Mouse (Mus musculus) heart, postnatal 0 days (tissue): ENCODE data around the gene AI597479. TPM values are rescaled to one million over a fixed set of nuclear protein-coding genes. Genes with fewer than 3 reads are reported as not detected.
"Not testable (repeated sequence)": the region's sequence is repeated elsewhere in the genome, so short reads cannot be mapped to it uniquely, and the experiment has no call there.

Experiments used
- ATAC-seq: fragments of 200-750 bp; cut with Nextera tagmentation; 2 replicates; pipeline ENCODE4 v1.8.0; 2017; ENCODE audit warnings: low read depth, moderate number of reproducible peaks, moderate library complexity; ENCODE audit not compliant: insufficient read depth
- DNase-seq: peaks from one replicate; pipeline ENCODE4 v3.0.0-alpha.2; 2016; ENCODE audit warnings: low spot score
- H3K27ac ChIP-seq: fragments of 300-500 bp; sonication (generic); 2 replicates; pipeline ENCODE4 v1.5.1; 2014; ENCODE audit warnings: low read depth, mild to moderate bottlenecking
- H3K27me3 ChIP-seq: fragments of 300-500 bp; sonication (generic); 2 replicates; pipeline ENCODE4 v1.6.1; 2014; ENCODE audit warnings: low read length, mixed read lengths; ENCODE audit not compliant: control insufficient read depth, insufficient read depth
- H3K36me3 ChIP-seq: fragments of 300-500 bp; sonication (generic); replicated peaks from 2 replicates; pipeline ENCODE4 v1.6.1; 2014; ENCODE audit warnings: low read length, mixed read lengths; ENCODE audit not compliant: control insufficient read depth, insufficient read depth
- H3K4me1 ChIP-seq: fragments of 300-500 bp; sonication (generic); 2 replicates; pipeline ENCODE4 v1.6.1; 2014; ENCODE audit warnings: antibody characterized with exemption; ENCODE audit not compliant: control insufficient read depth, insufficient read depth
- H3K4me2 ChIP-seq: fragments of 300-500 bp; sonication (generic); 2 replicates; pipeline ENCODE4 v1.6.1; 2014; ENCODE audit warnings: low read depth, mild to moderate bottlenecking, low read length, moderate library complexity
- H3K4me3 ChIP-seq: fragments of 300-500 bp; sonication (generic); 2 replicates; pipeline ENCODE4 v1.5.1; 2014; ENCODE audit warnings: low read depth, low read length
- H3K9ac ChIP-seq: fragments of 300-500 bp; sonication (generic); replicated peaks from 2 replicates; pipeline ENCODE4 v1.6.1; 2014; ENCODE audit warnings: low read depth, low read length, mixed read lengths
- H3K9me3 ChIP-seq: fragments of 300-500 bp; sonication (generic); replicated peaks from 2 replicates; pipeline ENCODE4 v1.6.1; 2016; ENCODE audit warnings: low read length; ENCODE audit not compliant: control insufficient read depth
- CTCF ChIP-seq: IDR thresholded peaks from 2 replicates; pipeline ENCODE4 v1.5.1; 2016; ENCODE audit warnings: antibody characterized with exemption, control low read depth, low read depth
- EP300 ChIP-seq: IDR thresholded peaks from 2 replicates; pipeline ENCODE4 v1.6.1; 2016; ENCODE audit warnings: antibody characterized with exemption, low read depth
- WGBS: fragments of 180-500 bp; shearing (Covaris S2); extraction: QIAGEN DNeasy Blood & Tissue Kit; methylation state at CpG from one replicate; pipeline ENCODE4 v1.1.7; 2014; 5-methylcytosine and 5-hydroxymethylcytosine counted together
- polyA plus RNA-seq: library from polyadenylated mRNA; unstranded; fragments of >200 nt; fragmentation: Nextera tagmentation; extraction: Ambion mirVana; gene quantifications from 2 replicates; pipeline ENCODE4 v1.2.1, GENCODE M21; 2015
- total RNA-seq: library from RNA; depleted of rRNA; stranded (reverse); fragments of >200 nt; gene quantifications from 2 replicates; pipeline ENCODE4 v1.2.3, GENCODE M21; 2014; ENCODE audit warnings: low replicate concordance

AI597479 gene
- total and polyA plus RNA-seq, 2 experiments from 2014 or later = 15.4 to 18.5 TPM

DNA sequence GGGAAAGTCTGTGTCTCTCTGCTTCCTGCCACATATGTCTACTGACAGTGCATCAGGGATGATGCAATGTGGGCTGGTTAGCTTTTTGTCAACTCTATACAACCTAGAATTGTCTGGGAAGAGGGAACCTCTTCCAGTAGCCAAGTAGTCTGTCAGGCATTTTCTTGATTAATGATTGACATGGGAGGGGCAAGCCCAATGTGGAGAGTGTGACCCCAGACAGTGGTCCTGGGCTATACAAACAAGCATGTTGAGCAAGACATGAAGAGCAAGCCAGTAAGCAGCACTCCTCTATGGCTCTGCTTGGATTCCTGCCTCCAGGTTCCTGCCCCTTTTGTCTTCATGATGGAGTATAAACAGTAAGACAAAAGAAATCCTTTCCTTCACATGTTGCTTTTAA is 28.7 kb downstream of the AI597479 start:
- Histone ChIP-seq H3K4me1 (peaks cover 15% of the 10 kb centered on the region), H3K4me3 (no peak overlapping the region), H3K27me3 (no peaks in the 10 kb centered on the region), H3K36me3 (peaks cover 82% of the 10 kb centered on the region), H3K9ac (no peak overlapping the region), H3K27ac (peak overlapping the region; percentile 22; the same call in 1 of the 2 replicates), H3K4me2 (no peak overlapping the region), H3K9me3 (no peaks in the 10 kb centered on the region)
- ATAC-seq = no peak
- peak; percentile 3 for DNase-seq
- TF ChIP-seq CTCF (no peak), EP300 (no peak)

DNA sequence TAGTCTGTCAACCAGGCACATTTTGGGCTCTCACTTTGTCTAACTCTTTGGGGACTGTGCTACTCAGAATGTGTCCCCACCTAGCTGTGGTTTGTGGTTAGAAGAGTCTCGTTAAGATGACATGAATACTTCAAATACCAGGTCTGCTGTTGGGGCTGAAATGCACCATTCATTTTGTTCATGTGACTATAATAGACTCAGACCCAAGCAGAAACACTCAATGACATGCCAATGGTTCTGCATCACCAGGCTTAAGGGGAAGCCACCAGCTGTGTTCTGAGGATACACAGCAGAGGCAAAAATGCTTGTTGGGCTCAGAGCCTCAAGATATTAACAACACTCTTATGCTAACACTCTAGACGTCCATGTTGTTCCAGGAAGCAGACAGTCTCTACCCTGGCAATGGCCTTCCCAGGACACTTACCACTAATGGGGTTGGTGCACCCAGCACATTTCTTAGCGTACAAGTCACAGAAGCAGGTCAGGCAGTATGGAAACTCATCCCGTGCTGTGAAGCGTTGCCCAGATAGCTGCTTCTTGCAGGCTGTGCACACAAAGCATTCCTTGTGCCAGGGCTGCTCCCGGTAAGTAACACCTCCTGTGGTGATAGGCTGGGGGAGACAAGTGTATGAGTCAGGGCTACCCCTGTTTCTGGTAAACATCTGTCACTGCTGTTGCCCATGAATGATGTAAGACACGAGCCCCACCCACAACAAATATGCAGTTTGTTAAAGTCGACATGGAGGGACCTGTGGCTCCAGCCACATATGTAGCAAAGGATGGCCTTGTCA is 29.5 kb downstream of the AI597479 start:
- H3K36me3 ChIP-seq = peaks cover 79% of the 10 kb centered on the region
- no peak overlapping the region for H3K4me3 ChIP-seq
- no peak for TF ChIP-seq CTCF
- no peak for TF ChIP-seq EP300
- H3K27me3 ChIP-seq = no peaks in the 10 kb centered on the region
- 32% methylated on average over 8 of the region's 8 CpGs for WGBS
- H3K27ac ChIP-seq = peak overlapping the region; percentile 56
- no peak overlapping the region for H3K9ac ChIP-seq
- ATAC-seq (peak; percentile 22; the same call in 1 of the 2 replicates), DNase-seq (peak; percentile 7)
- peaks cover 15% of the 10 kb centered on the region for H3K4me1 ChIP-seq
- no peaks in the 10 kb centered on the region for H3K9me3 ChIP-seq
- H3K4me2 ChIP-seq = no peak overlapping the region

DNA sequence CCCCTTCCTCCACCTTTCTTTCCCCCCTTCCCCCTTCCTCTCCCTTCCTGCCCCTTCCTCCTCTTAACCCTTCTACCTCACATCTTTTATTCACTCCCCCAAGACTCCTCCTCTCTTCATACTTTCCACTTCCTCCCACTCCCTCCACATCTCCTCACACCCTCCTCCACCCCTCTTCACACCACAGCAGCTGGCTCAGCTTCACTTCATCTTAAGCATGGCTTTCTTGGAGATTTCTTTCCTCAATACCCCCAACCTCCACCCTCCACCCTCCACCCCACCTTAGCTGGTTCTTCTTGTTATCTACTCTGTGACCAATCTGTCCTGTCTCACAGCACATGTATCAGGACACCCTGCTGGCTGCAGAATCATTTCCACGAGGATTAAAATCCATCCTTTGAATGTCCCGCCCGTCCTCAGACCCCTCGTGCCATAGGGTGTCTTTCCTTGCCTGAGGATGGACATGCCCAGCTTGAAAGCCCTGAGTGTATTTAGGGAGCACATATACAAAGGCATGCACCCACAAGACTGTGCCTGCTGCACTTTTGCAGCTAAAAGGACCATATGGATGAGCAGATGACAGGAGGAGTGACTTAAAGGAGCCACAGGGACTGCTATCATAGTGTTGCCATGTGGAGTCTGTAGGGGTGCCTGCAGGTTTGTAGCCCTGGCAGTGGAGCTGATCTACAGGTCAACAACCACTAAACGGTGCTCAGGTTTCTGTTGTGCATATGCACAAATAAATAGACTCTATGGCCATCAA is 31.9 kb downstream of the AI597479 start:
- TF ChIP-seq EP300 (no peak), CTCF (no peak)
- WGBS = 64% methylated on average over 5 of the region's 5 CpGs
- Histone ChIP-seq H3K36me3 (peaks cover 77% of the 10 kb centered on the region), H3K4me2 (no peak overlapping the region), H3K27ac (peak overlapping the region; percentile 40; the same call in 1 of the 2 replicates), H3K4me1 (peaks cover 10% of the 10 kb centered on the region), H3K9ac (no peak overlapping the region), H3K4me3 (no peak overlapping the region), H3K27me3 (no peaks in the 10 kb centered on the region), H3K9me3 (no peaks in the 10 kb centered on the region)
- DNase-seq (no peak), ATAC-seq (no peak)

DNA sequence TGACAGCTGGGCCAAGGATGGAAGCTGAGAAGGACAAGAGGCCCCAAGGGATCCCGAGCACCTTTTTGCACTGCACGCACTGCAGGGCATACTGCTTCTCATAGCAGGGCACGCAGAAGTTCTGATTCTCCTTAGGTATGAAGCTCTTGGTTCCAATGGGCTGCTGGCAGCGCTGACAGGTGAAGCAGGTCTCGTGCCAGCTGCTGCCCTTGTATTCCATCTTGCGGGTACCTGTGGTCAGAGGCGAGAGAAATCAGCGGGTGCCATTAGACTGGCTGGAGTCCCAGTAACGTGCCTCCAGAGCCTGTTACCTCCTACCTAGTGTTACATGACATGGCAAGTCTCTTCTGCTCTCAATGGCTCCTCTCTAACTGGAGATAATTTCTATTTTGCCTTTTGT is 33.1 kb downstream of the AI597479 start:
- Histone ChIP-seq H3K4me1 (0 out of 2 replicates have a peak, but pooled peaks cover 9% of the 10 kb centered on the region), H3K4me3 (no peak overlapping the region), H3K9ac (no peak overlapping the region), H3K36me3 (peaks cover 82% of the 10 kb centered on the region), H3K9me3 (no peaks in the 10 kb centered on the region), H3K27ac (peak overlapping the region; percentile 46; the same call in 1 of the 2 replicates), H3K27me3 (no peaks in the 10 kb centered on the region), H3K4me2 (no peak overlapping the region)
- ATAC-seq (no peak), DNase-seq (no peak)
- 67% methylated on average over 9 of the region's 9 CpGs for WGBS
- TF ChIP-seq EP300 (no peak), CTCF (no peak)

DNA sequence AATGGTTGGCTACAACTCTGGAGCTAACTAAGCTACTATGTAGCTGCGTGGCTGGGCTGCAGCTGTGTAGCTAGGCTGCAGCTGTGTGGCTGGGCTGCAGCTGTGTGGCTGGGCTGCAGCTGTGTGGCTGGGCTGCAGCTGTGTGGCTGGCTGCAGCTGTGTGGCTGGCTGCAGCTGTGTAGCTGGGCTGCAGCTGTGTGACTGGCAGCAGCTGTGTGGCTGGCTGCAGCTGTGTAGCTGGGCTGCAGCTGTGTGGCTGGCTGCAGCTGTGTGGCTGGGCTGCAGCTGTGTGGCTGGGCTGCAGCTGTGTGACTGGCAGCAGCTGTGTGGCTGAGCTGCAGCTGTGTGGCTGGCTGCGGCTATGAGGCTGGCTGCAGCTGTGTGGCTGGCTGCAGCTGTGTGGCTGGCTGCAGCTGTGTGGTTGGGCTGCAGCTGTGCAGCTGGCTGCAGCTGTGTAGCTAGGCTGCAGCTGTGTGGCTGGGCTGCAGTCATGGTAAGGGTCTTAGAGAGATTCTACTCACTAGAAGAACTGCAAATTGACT is 38.0 kb downstream of the AI597479 start:
- H3K27me3 ChIP-seq, DNase-seq, H3K4me3 ChIP-seq, ATAC-seq, H3K9ac ChIP-seq, H3K9me3 ChIP-seq, H3K4me2 ChIP-seq, H3K4me1 ChIP-seq: not testable (repeated sequence)
- H3K36me3 ChIP-seq = peaks cover 82% of the 10 kb centered on the region
- H3K27ac ChIP-seq = 0 out of 2 replicates have a peak overlapping the region, but pooled peaks have one; percentile 21
- WGBS = 84% methylated on average over 2 of the region's 2 CpGs
